Comparison of ENCODE assay signal across 9 mouse cellular contexts in the genomic region with DNA sequence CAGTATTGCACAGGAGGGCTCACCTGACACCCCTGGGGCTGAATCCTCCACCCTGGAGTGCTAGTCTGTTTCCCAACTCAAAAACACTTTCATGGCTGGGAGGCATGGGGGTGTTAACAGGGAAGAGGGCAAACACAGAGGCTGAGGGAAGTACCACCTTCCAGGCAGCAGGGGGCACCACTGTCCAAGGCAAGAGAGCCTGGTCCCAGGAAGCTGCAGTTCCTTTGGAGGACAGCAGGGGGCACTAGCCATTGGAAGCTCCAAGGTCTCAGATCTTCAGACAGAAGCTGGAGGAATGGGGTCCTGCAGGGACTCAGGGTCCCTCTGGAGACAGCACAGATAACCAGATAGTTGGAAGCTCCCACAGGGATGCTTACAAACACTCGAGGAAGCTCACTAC. TPM values are rescaled to one million over a fixed set of nuclear protein-coding genes. Genes with fewer than 3 reads are reported as not detected.
A peak's percentile ranks its signal among the peaks of the same experiment; 100 is the strongest.
DNase-seq lines count a peak whose midpoint lies in the region; ATAC-seq lines count a peak whose summit lies in the region.
"Had no signal": no experiment of that assay in that cellular context is flagged by ENCODE, and none has a peak within 500 bp of the region (broad histone marks: within the 10 kb centered on the region; RNA-seq: fewer than 3 reads in every experiment).

No protein-coding gene starts in this region.

- no peak overlapping the region for H3K27ac ChIP-seq in midbrain, embryonic 10.5 days (replicated peaks)
- H3K27ac ChIP-seq: neural tube, embryonic 12.5 days had no signal

- no peak overlapping the region for H3K4me3 ChIP-seq in midbrain, embryonic 10.5 days
- H3K4me3 ChIP-seq: neural tube, embryonic 12.5 days had no signal

- no peaks in the 10 kb centered on the region for H3K9me3 ChIP-seq in midbrain, embryonic 10.5 days (replicated peaks)
- H3K9me3 ChIP-seq: neural tube, embryonic 12.5 days had no signal

- intact Hi-C loops in left cerebral cortex, postnatal 10 days (cut with DNase I) = loop anchor here (2.0 to 5.0 kb wide), 2 partner anchors 55 to 128 kb away; a partner anchor contains a TSS

- H3K36me3 ChIP-seq in midbrain, embryonic 10.5 days = peaks cover 15% of the 10 kb centered on the region
- H3K36me3 ChIP-seq: neural tube, embryonic 12.5 days had no signal

- peak; percentile 10 for DNase-seq in adipocyte (ENCODE audit: low spot score)
- DNase-seq in cerebellum, postnatal 10 days = peak; percentile 98 to 100
- peak; percentile 91 to 95 for DNase-seq in frontal cortex, postnatal 25 days (ENCODE audit: low spot score in 2 of 2)
- DNase-seq in left cerebral cortex, postnatal 10 days (ENCODE audit: extremely low spot score in 1 of 2, low spot score in 2 of 2) = peak; percentile 87 to 92
- DNase-seq in midbrain, embryonic 10.5 days (ENCODE audit: low spot score) = peak; percentile 89
- DNase-seq in right cerebral cortex, postnatal 36 days (ENCODE audit: low spot score in 2 of 2) = peak; percentile 83 to 84
- peak; percentile 82 to 88 for DNase-seq in urinary bladder, postnatal 36 days (ENCODE audit: low spot score in 2 of 2)

- peaks cover 21% of the 10 kb centered on the region for H3K4me1 ChIP-seq in midbrain, embryonic 10.5 days

- peak; percentile 32 for ATAC-seq in inflammation-experienced regulatory T-cells, adult 6 months

- 29% methylated on average over 1 of the region's 1 CpGs for WGBS in midbrain, embryonic 10.5 days

- H3K27me3 ChIP-seq in midbrain, embryonic 10.5 days (ENCODE audit: low read depth, poor library complexity, severe bottlenecking) = no peaks in the 10 kb centered on the region
- H3K27me3 ChIP-seq: neural tube, embryonic 12.5 days had no signal

RNA-seq across cellular contexts. Expression of a gene that starts 18.2 kb away (rescaled TPM):
- polyA plus RNA-seq in inflammation-experienced regulatory T-cells, adult 6 months (2017; shearing (Covaris generic)) = 1 to 10 TPM in 1 of 3 experiments, not detected in 2; 1.3 TPM
- 1 to 10 TPM; 1.6 to 3.4 TPM for total RNA-seq in left cerebral cortex, postnatal 10 days (2021)
- 0.40 and 2.0 TPM in 2 replicates for polyA plus RNA-seq in midbrain, embryonic 10.5 days (2016; fragmentation: Nextera tagmentation; extraction: Ambion mirVana)

RNA-seq across cellular contexts. Expression of a gene that starts 29.6 kb away (rescaled TPM):
- polyA plus RNA-seq in inflammation-experienced regulatory T-cells, adult 6 months (2017; shearing (Covaris generic)) = not detected
- not detected for total RNA-seq in left cerebral cortex, postnatal 10 days (2021)
- polyA plus RNA-seq in midbrain, embryonic 10.5 days (2016; fragmentation: Nextera tagmentation; extraction: Ambion mirVana) = not detected in 2 replicates
- polyA plus RNA-seq: neural tube, embryonic 12.5 days had no signal

Comparison
In these comparisons a context has a peak if more than half of its experiments do, and no peak if none do; other contexts are left out.
1. DNase-seq: peak in every context shown above with its lines; median percentile 99 in cerebellum, postnatal 10 days; 93 in frontal cortex, postnatal 25 days; 90 in left cerebral cortex, postnatal 10 days; 89 in midbrain, embryonic 10.5 days; 85 in urinary bladder, postnatal 36 days; 84 in right cerebral cortex, postnatal 36 days; 10 in adipocyte.